Mouse (Mus musculus) stomach, postnatal 0 days (tissue): Measurements from ENCODE around the gene Slc44a1.

ENCODE experiments used
- CTCF ChIP-seq: IDR thresholded peaks from 2 replicates; pipeline ENCODE4 v1.5.1; 2016; ENCODE audit warnings: antibody characterized with exemption, low read depth, mild to moderate bottlenecking, moderate library complexity
- EP300 ChIP-seq: optimal IDR thresholded peaks from 2 replicates; pipeline ENCODE3; 2016; ENCODE audit warnings: antibody characterized with exemption

- peak; percentile 90 for TF ChIP-seq CTCF
- TF ChIP-seq EP300, result no peak
Observed at GRCm38 (mm10) chr4:53594204-53594603, 154.0 kb downstream of the Slc44a1 start.
